Mouse (Mus musculus) liver, embryonic 14.5 days (tissue): ENCODE measurements around the gene Mx1. TPM values are rescaled to one million over a fixed set of nuclear protein-coding genes. Genes with fewer than 3 reads are reported as not detected.
A peak's percentile ranks its signal among the peaks of the same experiment; 100 is the strongest.

Experiments
- ATAC-seq: fragments of 200-750 bp; cut with Nextera tagmentation; 2 replicates; pipeline ENCODE4 v1.8.0; 2017; ENCODE audit warnings: moderate number of reproducible peaks, mild to moderate bottlenecking, moderate library complexity; ENCODE audit not compliant: insufficient read depth
- DNase-seq, 3 experiments: peaks; one replicate each; pipeline ENCODE4 v3.0.0-alpha.2; 2012 to 2013; ENCODE audit warnings: low read depth in 3 of 3, low spot score in 3 of 3
- H3K27ac ChIP-seq: fragments of 300-500 bp; sonication (generic); 2 replicates; pipeline ENCODE4 v1.5.1; 2014; ENCODE audit warnings: moderate library complexity, mild to moderate bottlenecking, control low read depth, inconsistent platforms
- H3K27me3 ChIP-seq: fragments of 300-500 bp; sonication (generic); 2 replicates; pipeline ENCODE4 v1.6.1; 2014; ENCODE audit warnings: mild to moderate bottlenecking, low read length, moderate library complexity; ENCODE audit not compliant: control insufficient read depth, insufficient read depth
- H3K36me3 ChIP-seq: fragments of 300-500 bp; sonication (generic); replicated peaks from 2 replicates; pipeline ENCODE4 v1.6.1; 2014; ENCODE audit warnings: low read depth; ENCODE audit not compliant: control insufficient read depth, insufficient read depth
- H3K4me1 ChIP-seq, 2 experiments: fragments of 200-500 bp in 1 of 2; fragments of 300-500 bp in 1 of 2; sonication (generic) in 1 of 2; replicated peaks; 2 replicates each; pipeline ENCODE4 v1.6.1; 2012 to 2014; ENCODE audit warnings: antibody characterized with exemption in 1 of 2, inconsistent platforms in 1 of 2, low read length in 1 of 2; ENCODE audit not compliant: control insufficient read depth in 2 of 2, insufficient read depth in 2 of 2
- H3K4me2 ChIP-seq: fragments of 300-500 bp; sonication (generic); 2 replicates; pipeline ENCODE4 v1.6.1; 2014; ENCODE audit warnings: low read depth, mild to moderate bottlenecking, control low read depth, moderate library complexity
- H3K4me3 ChIP-seq, 2 experiments: fragments of 200-500 bp in 1 of 2; fragments of 300-500 bp in 1 of 2; sonication (generic) in 1 of 2; 2 replicates each; pipeline ENCODE4 v1.5.1; 2012 to 2014; ENCODE audit warnings: low read depth in 2 of 2, low read length in 2 of 2, mild to moderate bottlenecking in 2 of 2, control low read depth in 1 of 2, inconsistent platforms in 1 of 2, moderate library complexity in 1 of 2; ENCODE audit not compliant: insufficient read depth in 1 of 2
- H3K9ac ChIP-seq: fragments of 300-500 bp; sonication (generic); replicated peaks from 2 replicates; pipeline ENCODE4 v1.6.1; 2014; ENCODE audit warnings: mild to moderate bottlenecking, control low read depth, moderate library complexity
- H3K9me3 ChIP-seq: fragments of 300-500 bp; sonication (generic); 2 replicates; pipeline ENCODE4 v1.6.1; 2016; ENCODE audit warnings: low read length, mixed read lengths; ENCODE audit not compliant: control insufficient read depth
- CTCF ChIP-seq: IDR thresholded peaks from 2 replicates; pipeline ENCODE4 v1.5.1; 2016; ENCODE audit warnings: antibody characterized with exemption, low read depth, control low read depth
- EP300 ChIP-seq: IDR thresholded peaks from 2 replicates; pipeline ENCODE4 v1.6.1; 2016; ENCODE audit warnings: antibody characterized with exemption, low read depth
- WGBS: fragments of 180-500 bp; shearing (Covaris S2); extraction: QIAGEN DNeasy Blood & Tissue Kit; methylation state at CpG from one replicate; pipeline ENCODE4 v1.1.7; 2014; ENCODE audit not compliant: insufficient replicate concordance; 5-methylcytosine and 5-hydroxymethylcytosine counted together
- polyA plus RNA-seq, 2 experiments: library from polyadenylated mRNA; depleted of rRNA in 1 of 2; stranded (reverse) in 1 of 2; unstranded in 1 of 2; fragments of >200 nt; fragmentation: Nextera tagmentation in 1 of 2; extraction: Ambion mirVana in 1 of 2; gene quantifications; 2 replicates each; pipeline versions ENCODE4 v1.2.1 to v1.2.3; 2012 to 2014

Mx1 gene
- polyA plus RNA-seq, 2 experiments, result 0.46 to 0.48 TPM

DNA sequence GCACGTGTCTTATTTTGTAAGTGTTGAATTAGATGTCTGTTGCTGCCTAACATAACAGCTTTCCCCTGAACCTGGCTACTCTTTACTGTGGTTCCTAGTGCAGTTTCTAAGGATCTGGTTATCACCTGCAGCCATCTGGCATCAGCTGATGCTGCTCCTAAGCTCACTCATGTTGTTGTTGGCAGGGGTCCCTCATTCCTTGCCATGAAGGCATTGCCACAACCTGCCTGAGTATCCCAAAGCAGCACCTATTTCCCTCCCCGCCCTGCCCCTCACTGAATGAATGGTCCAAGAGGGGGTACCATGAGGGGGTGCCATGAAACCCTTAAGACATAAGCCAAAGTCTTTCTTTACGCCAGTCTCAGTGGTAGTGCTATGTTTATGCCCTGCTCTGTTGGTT is 34.7 kb downstream of the Mx1 start:
- H3K36me3 ChIP-seq, result no peaks in the 10 kb centered on the region
- H3K27ac ChIP-seq, result no peak overlapping the region
- 56% methylated on average over 3 of the region's 3 CpGs for WGBS
- no peak overlapping the region for H3K9ac ChIP-seq
- no peaks in the 10 kb centered on the region for H3K9me3 ChIP-seq
- no peak overlapping the region for H3K4me2 ChIP-seq
- ATAC-seq, result no peak
- no peak for TF ChIP-seq EP300
- TF ChIP-seq CTCF, result no peak
- no peaks in the 10 kb centered on the region for H3K4me1 ChIP-seq
- no peak for DNase-seq
- no peaks in the 10 kb centered on the region for H3K27me3 ChIP-seq
- H3K4me3 ChIP-seq, result no peak overlapping the region

DNA sequence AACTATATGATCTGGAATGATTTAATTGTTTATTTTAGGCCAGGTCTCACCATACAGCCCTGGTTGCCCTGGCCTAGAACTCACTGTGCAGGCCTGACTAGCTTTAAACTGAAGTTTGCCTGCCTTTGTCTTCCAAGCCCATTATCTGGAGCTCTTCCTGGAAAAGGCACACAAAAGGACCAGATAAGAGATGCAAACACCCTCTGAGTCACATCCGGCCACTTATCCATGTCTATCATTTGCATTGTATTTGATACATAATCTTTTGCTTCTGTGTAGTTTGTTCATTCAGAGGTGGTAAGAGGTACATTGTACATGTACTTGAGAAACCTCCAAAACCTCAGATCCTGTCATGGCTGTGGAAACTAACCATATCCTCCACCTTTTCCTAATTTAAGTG is 39.1 kb downstream of the Mx1 start:
- H3K36me3 ChIP-seq, result no peaks in the 10 kb centered on the region
- H3K9ac ChIP-seq, result no peak overlapping the region
- H3K4me2 ChIP-seq, result no peak overlapping the region
- no peak overlapping the region for H3K27ac ChIP-seq
- ATAC-seq, result no peak
- DNase-seq, result no peak
- TF ChIP-seq EP300 (no peak), CTCF (no peak)
- WGBS, result 38% methylated on average over 1 of the region's 1 CpGs
- no peak overlapping the region for H3K4me3 ChIP-seq
- H3K27me3 ChIP-seq, result no peaks in the 10 kb centered on the region
- H3K9me3 ChIP-seq, result no peaks in the 10 kb centered on the region
- no peaks in the 10 kb centered on the region for H3K4me1 ChIP-seq

DNA sequence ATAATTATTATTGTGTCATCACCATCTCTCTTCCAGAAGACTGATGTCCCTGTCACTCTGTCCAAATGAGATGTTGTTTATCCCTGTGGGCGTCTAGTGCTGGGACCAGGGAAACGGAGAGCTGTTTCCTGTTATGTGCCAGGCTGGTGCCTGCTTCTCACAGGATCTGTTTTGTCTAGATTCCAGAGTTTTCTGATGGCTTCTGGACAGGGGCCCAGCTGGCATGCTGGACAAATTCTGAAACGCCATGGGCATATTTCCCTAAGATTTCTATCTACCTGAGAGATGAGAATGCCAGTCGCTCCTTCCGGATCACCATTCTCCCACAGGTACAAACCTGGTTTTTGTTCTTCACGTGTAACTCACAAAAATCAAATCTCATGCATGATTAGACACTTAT is 41.0 kb downstream of the Mx1 start:
- ATAC-seq (no peak), DNase-seq (no peak)
- H3K27ac ChIP-seq, result no peak overlapping the region
- H3K4me2 ChIP-seq, result no peak overlapping the region
- no peak overlapping the region for H3K4me3 ChIP-seq
- no peaks in the 10 kb centered on the region for H3K4me1 ChIP-seq
- no peaks in the 10 kb centered on the region for H3K9me3 ChIP-seq
- H3K9ac ChIP-seq, result no peak overlapping the region
- no peaks in the 10 kb centered on the region for H3K27me3 ChIP-seq
- TF ChIP-seq CTCF, result no peak
- TF ChIP-seq EP300, result no peak
- H3K36me3 ChIP-seq, result no peaks in the 10 kb centered on the region
- WGBS, result 60% methylated on average over 6 of the region's 6 CpGs

DNA sequence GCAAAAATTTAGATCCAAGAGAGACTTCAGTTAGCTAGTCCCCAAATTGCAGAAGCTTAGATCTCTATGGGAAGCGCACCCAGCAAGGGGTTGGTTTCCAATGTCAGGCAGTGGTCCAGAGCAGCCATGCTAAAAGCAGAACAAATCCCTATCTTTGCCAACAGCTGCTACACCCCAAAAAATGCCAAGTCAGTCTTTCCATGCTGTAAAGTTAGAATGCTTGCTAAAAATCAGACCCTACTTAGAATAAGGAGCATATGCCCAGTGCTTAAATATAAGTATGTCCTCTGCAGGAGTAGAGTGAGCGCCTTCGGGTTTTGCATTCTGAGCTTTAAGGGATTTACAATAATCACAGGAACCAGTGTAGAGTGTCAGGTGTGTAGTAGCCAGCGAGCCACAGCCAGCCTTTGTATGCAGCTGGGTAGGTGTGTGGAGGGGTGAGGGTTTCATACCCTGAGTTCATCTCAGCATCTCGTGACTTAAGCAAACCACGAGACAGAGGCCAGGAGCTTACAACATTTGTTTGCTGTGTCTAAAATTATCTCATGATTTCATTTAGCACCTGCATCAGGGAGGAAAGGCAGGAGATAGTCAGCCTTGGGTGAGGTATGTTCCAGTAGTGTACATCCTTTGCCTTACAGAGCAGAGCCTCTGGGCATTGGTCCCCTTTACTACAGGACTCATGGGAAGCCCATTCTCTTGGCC is 43.8 kb downstream of the Mx1 start:
- Histone ChIP-seq H3K27ac (no peak overlapping the region), H3K4me1 (no peaks in the 10 kb centered on the region), H3K4me3 (no peak overlapping the region), H3K36me3 (no peaks in the 10 kb centered on the region), H3K27me3 (no peaks in the 10 kb centered on the region), H3K9ac (no peak overlapping the region), H3K9me3 (no peaks in the 10 kb centered on the region), H3K4me2 (no peak overlapping the region)
- TF ChIP-seq CTCF (no peak), EP300 (no peak)
- DNase-seq (no peak), ATAC-seq (no peak)
- WGBS, result 48% methylated on average over 6 of the region's 6 CpGs

DNA sequence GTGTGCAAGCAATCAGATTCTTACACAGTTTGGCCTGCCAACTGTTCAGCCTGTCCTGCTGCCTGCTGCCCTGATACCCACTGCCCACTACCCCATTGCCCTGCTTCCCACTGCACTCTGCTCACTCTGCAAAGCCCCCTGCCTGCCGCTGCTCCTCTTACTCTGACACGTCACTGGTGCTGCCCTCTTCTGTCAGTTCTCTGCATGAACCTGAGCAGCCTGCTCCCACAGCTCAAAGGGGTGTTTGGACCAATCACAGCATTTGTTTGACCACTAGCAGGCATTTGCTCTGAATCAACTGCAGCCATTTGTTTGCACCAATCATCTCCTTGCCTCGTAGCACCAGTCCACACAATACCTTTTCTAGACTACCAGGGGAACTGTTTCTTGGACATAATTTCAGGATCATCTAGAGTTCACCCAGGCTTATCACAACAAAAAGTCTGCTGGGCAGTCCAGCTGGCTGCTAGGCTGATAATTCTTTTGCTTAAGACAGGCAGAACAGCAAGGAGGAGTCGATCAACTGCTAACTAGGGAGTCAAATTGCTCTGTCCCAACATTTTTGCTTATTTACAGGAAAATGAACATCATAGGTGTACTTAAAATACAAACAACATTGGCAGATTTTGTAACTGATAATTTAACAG is 44.7 kb downstream of the Mx1 start:
- Histone ChIP-seq H3K4me1 (no peaks in the 10 kb centered on the region), H3K4me3 (no peak overlapping the region), H3K36me3 (no peaks in the 10 kb centered on the region), H3K27me3 (no peaks in the 10 kb centered on the region), H3K27ac (no peak overlapping the region), H3K9me3 (no peaks in the 10 kb centered on the region), H3K4me2 (no peak overlapping the region), H3K9ac (no peak overlapping the region)
- TF ChIP-seq CTCF (peak; percentile 71), EP300 (no peak)
- ATAC-seq (0 out of 2 replicates have a peak, but pooled peaks have one; percentile 18), DNase-seq (peak in 1 of 3 experiments; percentile 4)
- WGBS, result 8% methylated on average over 4 of the region's 4 CpGs
